Mouse (Mus musculus): Measurements from ENCODE around the gene Mef2a.

- TF ChIP-seq CTCF (IDR thresholded peaks at IDR 0.05; ENCODE audit: extremely low read depth, insufficient read depth, insufficient read length, insufficient replicate concordance) = no peak
- TF ChIP-seq POLR2A (IDR thresholded peaks at IDR 0.05; ENCODE audit: low read depth, low read length) = no peak
Measured at GRCm38 (mm10) chr7:67359863-67360262, 12.8 kb downstream of the Mef2a start.

Data from spleen, adult 2 months (tissue).